Mouse (Mus musculus): ENCODE results near the gene Phlpp2.

- TF ChIP-seq CTCF (IDR thresholded peaks at IDR 0.05; ENCODE audit: low read depth, low read length) (no peak), TAL1 (conservative IDR thresholded peaks at IDR 0.05; ENCODE audit: low read depth, low read length) (no peak), GATA1 (IDR thresholded peaks at IDR 0.05; ENCODE audit: borderline replicate concordance, low read length) (no peak), GATA2 (IDR thresholded peaks at IDR 0.05; ENCODE audit: borderline replicate concordance, low read depth, low read length) (no peak)
Measured at GRCm38 (mm10) chr8:109987776-109988175, 119.4 kb downstream of the Phlpp2 start.
